Mouse (Mus musculus) thymus, adult 2 months (tissue): Measurements from ENCODE around the gene Disc1.

Source experiments
- CTCF ChIP-seq: fragments of 200-500 bp; IDR thresholded peaks from 2 replicates; pipeline ENCODE4 v1.5.1; 2012; ENCODE audit warnings: mild to moderate bottlenecking, control low read depth, low read length, moderate library complexity, borderline replicate concordance; ENCODE audit not compliant: control insufficient read depth, poor library complexity, insufficient read depth; ENCODE audit errors: extremely low read depth
- POLR2A ChIP-seq: fragments of 200-500 bp; IDR thresholded peaks from 2 replicates; pipeline ENCODE4 v1.6.1; 2012; ENCODE audit warnings: mild to moderate bottlenecking, low read length, control low read depth, moderate library complexity; ENCODE audit not compliant: control insufficient read depth, poor library complexity, insufficient read depth; ENCODE audit errors: extremely low read depth

DNA sequence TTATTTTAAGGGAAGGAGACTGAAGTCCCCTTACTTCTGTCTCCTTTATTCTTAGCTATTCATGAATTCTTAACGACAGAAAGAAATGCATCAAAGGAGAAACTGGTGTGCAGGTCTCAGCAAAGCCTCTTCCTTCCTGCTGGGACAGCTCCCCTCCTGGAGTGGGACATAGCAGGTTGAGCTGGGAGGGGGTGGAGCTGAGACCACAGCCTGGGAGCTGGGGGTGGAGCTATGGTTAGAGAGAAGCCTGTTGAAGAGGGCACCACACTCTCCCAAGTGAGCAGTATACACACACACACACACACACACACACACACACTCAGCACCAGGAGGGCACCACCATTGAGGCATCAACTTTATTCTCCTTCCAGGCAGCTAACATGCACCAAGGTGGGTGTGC lies 193.4 kb downstream of the Disc1 start:
- no peak for TF ChIP-seq POLR2A
- no peak for TF ChIP-seq CTCF
